Mouse (Mus musculus) neutrophil, adult 5-6 weeks (primary cell): ENCODE results near the gene Sapcd1. TPM values are rescaled to one million over a fixed set of nuclear protein-coding genes. Genes with fewer than 3 reads are reported as not detected.
"Not testable (repeated sequence)": the region's sequence is repeated elsewhere in the genome, so short reads cannot be mapped to it uniquely, and the experiment has no call there.

Experiments used
- ATAC-seq: fragments of 151-379, 151-347 bp; 2 replicates; pipeline ENCODE4 v1.8.0; 2017; ENCODE audit warnings: mild to moderate bottlenecking, moderate TSS enrichment; ENCODE audit not compliant: insufficient number of reproducible peaks, poor library complexity, low FRiP score, severe bottlenecking; ENCODE audit errors: extremely low read depth
- total RNA-seq: library from RNA; stranded (forward); fragments of 200-1000 nt; gene quantifications from 2 replicates; pipeline ENCODE4 v1.2.3, GENCODE M21; 2017

The Sapcd1 gene
- total RNA-seq, 1 experiment from 2014 or later, result 2.6 TPM

- not testable (repeated sequence) for ATAC-seq
Observed at GRCm38 (mm10) chr17:35033703-35034102, 5.9 kb upstream of the Sapcd1 start.

- no peak for ATAC-seq
Observed at GRCm38 (mm10) chr17:35032323-35032870, 4.6 kb upstream of the Sapcd1 start.

- no peak for ATAC-seq
Observed at GRCm38 (mm10) chr17:35031880-35032279, 4.1 kb upstream of the Sapcd1 start.

- no peak for ATAC-seq
Observed at GRCm38 (mm10) chr17:35031272-35031671, 3.5 kb upstream of the Sapcd1 start.

GRCm38 (mm10) chr17:35029691-35030532 lies 2.1 kb upstream of the Sapcd1 start:
- ATAC-seq, result peak; percentile 42; the same call in 1 of the 2 replicates

- ATAC-seq, result no peak
Observed at GRCm38 (mm10) chr17:35028315-35028714, 499 bp upstream of the Sapcd1 start.

GRCm38 (mm10) chr17:35026206-35026605 lies 1.6 kb downstream of the Sapcd1 start:
- no peak for ATAC-seq

GRCm38 (mm10) chr17:35024691-35025488 lies 2.9 kb downstream of the Sapcd1 start:
- ATAC-seq, result no peak

- no peak for ATAC-seq
Observed at GRCm38 (mm10) chr17:35024261-35024660, 3.6 kb downstream of the Sapcd1 start.

- peak; percentile 30; the same call in 1 of the 2 replicates for ATAC-seq
Observed at GRCm38 (mm10) chr17:35023756-35024155, 4.1 kb downstream of the Sapcd1 start.

GRCm38 (mm10) chr17:35023221-35023620 lies 4.6 kb downstream of the Sapcd1 start:
- no peak for ATAC-seq

- ATAC-seq, result no peak
Observed at GRCm38 (mm10) chr17:35022541-35023060, 5.2 kb downstream of the Sapcd1 start.

GRCm38 (mm10) chr17:35021842-35022477 lies 5.9 kb downstream of the Sapcd1 start:
- no peak for ATAC-seq

GRCm38 (mm10) chr17:35021163-35021808 lies 6.5 kb downstream of the Sapcd1 start:
- ATAC-seq, result peak; percentile 68

- ATAC-seq, result no peak
Observed at GRCm38 (mm10) chr17:35020551-35020950, 7.3 kb downstream of the Sapcd1 start.

- no peak for ATAC-seq
Observed at GRCm38 (mm10) chr17:35019894-35020293, 7.9 kb downstream of the Sapcd1 start.

- ATAC-seq, result no peak
Observed at GRCm38 (mm10) chr17:35018171-35018570, 9.6 kb downstream of the Sapcd1 start.

- ATAC-seq, result no peak
Observed at GRCm38 (mm10) chr17:35017706-35018030, 10.1 kb downstream of the Sapcd1 start.
